Mouse (Mus musculus): ENCODE data around the gene Tceanc2. TPM values are rescaled to one million over a fixed set of nuclear protein-coding genes. Genes with fewer than 3 reads are reported as not detected.

Tceanc2 gene
- total and polyA plus RNA-seq, 3 experiments: 16.5 to 34.8 (median 24.8) TPM

DNA sequence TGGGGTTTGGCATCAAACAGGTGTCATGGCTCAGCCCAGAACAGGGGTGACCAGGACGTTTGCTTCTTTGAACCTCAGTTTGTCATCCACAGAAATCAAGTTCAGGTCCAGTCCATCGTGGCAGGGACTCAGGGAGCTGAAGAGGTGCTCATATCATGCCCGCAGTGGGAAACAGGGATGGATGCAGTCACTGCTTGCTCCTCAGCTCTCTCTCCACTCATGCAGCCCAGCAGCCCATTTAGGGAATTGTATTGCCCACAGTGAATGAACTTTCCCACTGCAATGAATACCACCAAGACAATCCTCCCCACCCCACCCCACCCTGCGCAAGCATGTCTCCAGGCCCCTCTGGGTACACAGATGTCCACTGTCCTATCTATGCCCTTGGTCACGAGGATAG, 33.0 kb upstream of the Tceanc2 start:
- H3K36me3 ChIP-seq (replicated peaks in 1 of 2; ENCODE audit: control insufficient read depth in 1 of 2, insufficient read depth in 1 of 2, low read length in 1 of 2): peaks cover 11 to 35% of the 10 kb centered on the region in 2 experiments
- peaks cover 8 to 12% of the 10 kb centered on the region in 2 experiments for H3K4me1 ChIP-seq (ENCODE audit: control insufficient read depth in 1 of 2, insufficient read depth in 2 of 2)
- no peaks in the 10 kb centered on the region for H3K79me2 ChIP-seq (replicated peaks; ENCODE audit: control insufficient read depth, extremely low read depth, insufficient read depth, poor library complexity, severe bottlenecking)
- no peaks in the 10 kb centered on the region for H3K27me3 ChIP-seq (replicated peaks)
- in situ Hi-C loops (cut with MboI; ENCODE audit: low pct_ligation_motif_present, low pct_unique_long_range_greater_than_20kb, low sequenced_read_pairs) (no loop called here), dilution Hi-C loops (cut with MboI; ENCODE audit: extremely low pct_ligation_motif_present, extremely low pct_unique_long_range_greater_than_20kb, low sequenced_read_pairs) (no loop called here)
- H3K27ac ChIP-seq (ENCODE audit: insufficient read depth, low read depth): no peak overlapping the region
- H3K4me2 ChIP-seq (ENCODE audit: insufficient read depth, low read depth, poor library complexity, severe bottlenecking): no peak overlapping the region
- H3K9me3 ChIP-seq (replicated peaks; ENCODE audit: low read length): no peaks in the 10 kb centered on the region
- no peak for DNase-seq (ENCODE audit: extremely low read depth)
- H3K9ac ChIP-seq (ENCODE audit: insufficient read depth, low read depth): no peak overlapping the region
- H3K4me3 ChIP-seq (replicated peaks in 1 of 3; ENCODE audit: low read depth in 2 of 3, low read length in 2 of 3, poor library complexity in 1 of 3): no peak overlapping the region
- TF ChIP-seq BHLHE40 (IDR thresholded peaks at IDR 0.05; ENCODE audit: low read depth, low read length): no peak
- no peak for TF ChIP-seq MEF2A (IDR thresholded peaks at IDR 0.05; ENCODE audit: borderline replicate concordance, low read depth, low read length)
- no peak for TF ChIP-seq POLR2A (IDR thresholded peaks at IDR 0.05; ENCODE audit: low read depth, low read length)
- no peak for TF ChIP-seq JUND (conservative IDR thresholded peaks at IDR 0.05; ENCODE audit: low read depth, low read length)
- no peak for TF ChIP-seq CHD1 (IDR thresholded peaks at IDR 0.05; ENCODE audit: low read depth, low read length)
- TF ChIP-seq JUN (IDR thresholded peaks at IDR 0.05; ENCODE audit: insufficient read depth, low read depth, low read length): no peak

DNA sequence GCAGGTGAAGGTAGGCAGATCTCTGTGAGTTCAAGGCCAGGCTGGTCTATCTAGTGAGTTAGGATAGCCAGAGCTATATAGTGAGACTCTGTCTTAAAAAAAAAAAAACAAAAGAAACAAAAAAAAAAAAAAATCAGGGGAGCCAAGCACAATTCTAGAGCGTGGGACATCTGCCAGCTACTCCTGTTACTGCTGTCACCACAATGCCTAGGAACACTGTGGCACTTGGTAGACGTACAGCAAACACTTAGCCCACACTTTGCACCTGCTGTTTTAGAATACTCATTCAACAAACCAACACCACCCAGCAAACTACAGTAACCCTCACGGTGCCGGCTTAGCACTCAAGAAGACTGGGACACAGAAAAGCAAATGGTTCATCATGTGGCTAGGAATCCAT, 32.5 kb upstream of the Tceanc2 start:
- peaks cover 8 to 12% of the 10 kb centered on the region in 2 experiments for H3K4me1 ChIP-seq (ENCODE audit: control insufficient read depth in 1 of 2, insufficient read depth in 2 of 2)

DNA sequence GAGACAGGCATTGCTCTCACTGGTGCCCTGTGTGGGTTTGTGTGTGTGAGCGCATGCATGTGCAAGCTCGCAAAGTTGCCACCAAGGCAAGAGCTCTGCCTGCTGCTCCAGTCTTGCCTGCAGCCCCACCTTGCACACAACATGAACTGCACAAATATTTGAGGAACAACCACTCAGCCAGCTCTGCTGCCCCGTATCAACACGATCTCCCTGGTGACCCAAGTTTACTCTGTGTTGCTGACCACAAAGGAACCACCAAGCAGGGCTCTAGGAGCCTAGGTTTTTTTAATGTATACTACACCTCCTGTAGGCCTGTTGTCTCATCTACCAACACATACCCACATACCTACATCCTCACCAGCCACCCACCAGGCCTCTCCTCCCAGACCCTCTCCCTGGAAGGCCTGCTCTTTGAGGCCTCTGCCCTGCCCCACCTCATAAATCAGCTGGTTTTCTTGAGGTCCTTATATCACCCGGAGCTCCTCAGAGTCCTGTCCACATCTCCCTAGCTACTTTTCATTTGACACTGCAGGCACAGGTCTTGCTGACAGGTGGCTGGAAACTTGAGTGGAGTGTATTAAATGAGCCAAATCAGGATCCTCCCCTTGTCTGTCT, 31.7 kb upstream of the Tceanc2 start:
- no peak for DNase-seq (ENCODE audit: extremely low read depth)
- H3K27me3 ChIP-seq (replicated peaks): no peaks in the 10 kb centered on the region
- H3K9me3 ChIP-seq (replicated peaks; ENCODE audit: low read length): no peaks in the 10 kb centered on the region
- H3K27ac ChIP-seq (ENCODE audit: insufficient read depth, low read depth): no peak overlapping the region
- TF ChIP-seq CTCF (conservative IDR thresholded peaks at IDR 0.05 in 1 of 2, IDR thresholded peaks at IDR 0.05 in 1 of 2; ENCODE audit: low read depth in 2 of 2, low read length in 2 of 2) (no peak), MEF2A (IDR thresholded peaks at IDR 0.05; ENCODE audit: borderline replicate concordance, low read depth, low read length) (no peak), SMC3 (IDR thresholded peaks at IDR 0.05; ENCODE audit: low read depth, low read length) (no peak), NELFE (IDR thresholded peaks at IDR 0.05; ENCODE audit: low read depth, low read length) (no peak), USF2 (conservative IDR thresholded peaks at IDR 0.05; ENCODE audit: low read depth, low read length) (no peak), GABPA (IDR thresholded peaks at IDR 0.05; ENCODE audit: insufficient replicate concordance, low read depth, low read length) (no peak), TCF12 (IDR thresholded peaks at IDR 0.05; ENCODE audit: low read depth, low read length) (no peak), MYC (IDR thresholded peaks at IDR 0.05; ENCODE audit: low read depth, low read length) (no peak), USF1 (IDR thresholded peaks at IDR 0.05; ENCODE audit: low read depth, low read length) (no peak), EP300 (IDR thresholded peaks at IDR 0.05; ENCODE audit: low read length) (no peak), CHD1 (IDR thresholded peaks at IDR 0.05; ENCODE audit: low read depth, low read length) (no peak), KAT2A (IDR thresholded peaks at IDR 0.05; ENCODE audit: insufficient replicate concordance, low read length) (no peak), MXI1 (IDR thresholded peaks at IDR 0.05; ENCODE audit: low read depth, low read length) (no peak), CHD2 (IDR thresholded peaks at IDR 0.05; ENCODE audit: low read length) (no peak), ZKSCAN1 (IDR thresholded peaks at IDR 0.05; ENCODE audit: borderline replicate concordance, low read depth, low read length) (no peak), ETS1 (conservative IDR thresholded peaks at IDR 0.05; ENCODE audit: low read depth, low read length) (no peak)
- peaks cover 8 to 12% of the 10 kb centered on the region in 2 experiments for H3K4me1 ChIP-seq (ENCODE audit: control insufficient read depth in 1 of 2, insufficient read depth in 2 of 2)
- no peak overlapping the region for H3K9ac ChIP-seq (ENCODE audit: insufficient read depth, low read depth)
- dilution Hi-C loops (cut with MboI; ENCODE audit: extremely low pct_ligation_motif_present, extremely low pct_unique_long_range_greater_than_20kb, low sequenced_read_pairs): no loop called here
- peaks cover 15 to 47% of the 10 kb centered on the region in 2 experiments for H3K36me3 ChIP-seq (replicated peaks in 1 of 2; ENCODE audit: control insufficient read depth in 1 of 2, insufficient read depth in 1 of 2, low read length in 1 of 2)
- no peaks in the 10 kb centered on the region for H3K79me2 ChIP-seq (replicated peaks; ENCODE audit: control insufficient read depth, extremely low read depth, insufficient read depth, poor library complexity, severe bottlenecking)
- no peak overlapping the region for H3K4me2 ChIP-seq (ENCODE audit: insufficient read depth, low read depth, poor library complexity, severe bottlenecking)
- in situ Hi-C loops (cut with MboI; ENCODE audit: low pct_ligation_motif_present, low pct_unique_long_range_greater_than_20kb, low sequenced_read_pairs): no loop called here
- no peak overlapping the region for H3K4me3 ChIP-seq (replicated peaks in 1 of 3; ENCODE audit: low read depth in 2 of 3, low read length in 2 of 3, poor library complexity in 1 of 3)

More for the DNA sequence above, 32.5 kb upstream of the Tceanc2 start:
- TF ChIP-seq MXI1 (IDR thresholded peaks at IDR 0.05; ENCODE audit: low read depth, low read length) (no peak), KAT2A (IDR thresholded peaks at IDR 0.05; ENCODE audit: insufficient replicate concordance, low read length) (no peak), MAX (IDR thresholded peaks at IDR 0.05; ENCODE audit: low read length) (no peak), ELF1 (IDR thresholded peaks at IDR 0.05; ENCODE audit: low read depth, low read length) (no peak), ZC3H11A (IDR thresholded peaks at IDR 0.05; ENCODE audit: low read depth, low read length) (no peak), E2F4 (IDR thresholded peaks at IDR 0.05; ENCODE audit: insufficient replicate concordance, low read depth, low read length) (no peak), BHLHE40 (IDR thresholded peaks at IDR 0.05; ENCODE audit: low read depth, low read length) (no peak), MAZ (IDR thresholded peaks at IDR 0.05; ENCODE audit: low read depth, low read length) (no peak), USF2 (conservative IDR thresholded peaks at IDR 0.05; ENCODE audit: low read depth, low read length) (no peak), POLR2AphosphoS2 (IDR thresholded peaks at IDR 0.05; ENCODE audit: low read depth, low read length) (no peak)
- Histone ChIP-seq H3K36me3 (replicated peaks in 1 of 2; ENCODE audit: control insufficient read depth in 1 of 2, insufficient read depth in 1 of 2, low read length in 1 of 2) (peaks cover 11 to 40% of the 10 kb centered on the region in 2 experiments), H3K27me3 (replicated peaks) (no peaks in the 10 kb centered on the region), H3K4me2 (ENCODE audit: insufficient read depth, low read depth, poor library complexity, severe bottlenecking) (no peak overlapping the region), H3K27ac (ENCODE audit: insufficient read depth, low read depth) (no peak overlapping the region), H3K9me3 (replicated peaks; ENCODE audit: low read length) (no peaks in the 10 kb centered on the region), H3K4me3 (replicated peaks in 1 of 3; ENCODE audit: low read depth in 2 of 3, low read length in 2 of 3, poor library complexity in 1 of 3) (no peak overlapping the region), H3K79me2 (replicated peaks; ENCODE audit: control insufficient read depth, extremely low read depth, insufficient read depth, poor library complexity, severe bottlenecking) (no peaks in the 10 kb centered on the region), H3K9ac (ENCODE audit: insufficient read depth, low read depth) (no peak overlapping the region)
- dilution Hi-C loops (cut with MboI; ENCODE audit: extremely low pct_ligation_motif_present, extremely low pct_unique_long_range_greater_than_20kb, low sequenced_read_pairs) (no loop called here), in situ Hi-C loops (cut with MboI; ENCODE audit: low pct_ligation_motif_present, low pct_unique_long_range_greater_than_20kb, low sequenced_read_pairs) (no loop called here)
- no peak for DNase-seq (ENCODE audit: extremely low read depth)

All from CH12.LX (cell line).